Mouse (Mus musculus) midbrain, embryonic 12.5 days (tissue): ENCODE measurements around the gene Snx20. TPM values are rescaled to one million over a fixed set of nuclear protein-coding genes. Genes with fewer than 3 reads are reported as not detected.
A peak's percentile ranks its signal among the peaks of the same experiment; 100 is the strongest.

Experiments
- ATAC-seq: fragments of 200-750 bp; cut with Nextera tagmentation; 2 replicates; pipeline ENCODE4 v1.8.0; 2017; ENCODE audit warnings: low read depth, moderate TSS enrichment, moderate library complexity; ENCODE audit not compliant: low FRiP score
- H3K27ac ChIP-seq: fragments of 300-500 bp; sonication (generic); replicated peaks from 2 replicates; pipeline ENCODE4 v1.5.1; 2016; ENCODE audit warnings: mild to moderate bottlenecking
- H3K27me3 ChIP-seq: fragments of 300-500 bp; sonication (generic); 2 replicates; pipeline ENCODE4 v1.6.1; 2016; ENCODE audit warnings: mild to moderate bottlenecking
- H3K36me3 ChIP-seq: fragments of 300-500 bp; sonication (generic); 2 replicates; pipeline ENCODE4 v1.6.1; 2016
- H3K4me1 ChIP-seq: fragments of 300-500 bp; sonication (generic); 2 replicates; pipeline ENCODE4 v1.6.1; 2016
- H3K4me2 ChIP-seq: fragments of 300-500 bp; sonication (generic); replicated peaks from 2 replicates; pipeline ENCODE4 v1.6.1; 2016; ENCODE audit warnings: mild to moderate bottlenecking, moderate library complexity
- H3K4me3 ChIP-seq: fragments of 300-500 bp; sonication (generic); 2 replicates; pipeline ENCODE4 v1.5.1; 2016; ENCODE audit warnings: mild to moderate bottlenecking
- H3K9ac ChIP-seq: fragments of 300-500 bp; sonication (generic); replicated peaks from 2 replicates; pipeline ENCODE4 v1.6.1; 2016; ENCODE audit warnings: mild to moderate bottlenecking, moderate library complexity
- H3K9me3 ChIP-seq: fragments of 300-500 bp; sonication (generic); 2 replicates; pipeline ENCODE4 v1.6.1; 2016; ENCODE audit warnings: mild to moderate bottlenecking
- WGBS: fragments of 180-500 bp; shearing (Covaris S2); methylation state at CpG from one replicate; pipeline ENCODE4 v1.1.7; 2016; 5-methylcytosine and 5-hydroxymethylcytosine counted together
- polyA plus RNA-seq: library from polyadenylated mRNA; unstranded; fragments of >200 nt; fragmentation: Nextera tagmentation; extraction: Ambion mirVana; gene quantifications from 2 replicates; pipeline ENCODE4 v1.2.1, GENCODE M21; 2016

The Snx20 gene
- polyA plus RNA-seq: 0.88 and 1.3 TPM in 2 replicates

GRCm38 (mm10) chr8:88635474-88636397 is at the start of gene Snx20:
Snx20 (minus strand) TSS chr8:88636128.
- no peak within 1 kb of the TSS for H3K4me2 ChIP-seq
- H3K4me3 ChIP-seq: no peak within 1 kb of the TSS
- H3K36me3 ChIP-seq: no peaks in the 10 kb centered on the region
- no peak for ATAC-seq
- H3K27me3 ChIP-seq: no peaks in the 10 kb centered on the region
- no peak within 1 kb of the TSS for H3K27ac ChIP-seq
- no peak within 1 kb of the TSS for H3K9ac ChIP-seq
- H3K9me3 ChIP-seq: no peaks in the 10 kb centered on the region
- peaks cover 4% of the 10 kb centered on the region; the same call in 1 of the 2 replicates for H3K4me1 ChIP-seq
- WGBS: 85% methylated on average over 14 of the region's 14 CpGs

GRCm38 (mm10) chr8:88683656-88684289 is 47.8 kb upstream of the Snx20 start:
- no peaks in the 10 kb centered on the region for H3K9me3 ChIP-seq
- H3K9ac ChIP-seq: no peak overlapping the region
- H3K4me3 ChIP-seq: no peak overlapping the region
- H3K27me3 ChIP-seq: no peaks in the 10 kb centered on the region
- no peaks in the 10 kb centered on the region for H3K4me1 ChIP-seq
- H3K4me2 ChIP-seq: no peak overlapping the region
- no peak for ATAC-seq
- WGBS: 87% methylated on average over 7 of the region's 7 CpGs
- no peaks in the 10 kb centered on the region for H3K36me3 ChIP-seq
- no peak overlapping the region for H3K27ac ChIP-seq

- H3K9me3 ChIP-seq: no peaks in the 10 kb centered on the region
- WGBS: 92% methylated on average over 8 of the region's 8 CpGs
- no peak for ATAC-seq
- H3K27me3 ChIP-seq: no peaks in the 10 kb centered on the region
- H3K4me3 ChIP-seq: no peak overlapping the region
- H3K4me2 ChIP-seq: no peak overlapping the region
- no peaks in the 10 kb centered on the region for H3K36me3 ChIP-seq
- no peaks in the 10 kb centered on the region for H3K4me1 ChIP-seq
- H3K9ac ChIP-seq: no peak overlapping the region
- H3K27ac ChIP-seq: no peak overlapping the region
Measured at GRCm38 (mm10) chr8:88681046-88681445, 45.1 kb upstream of the Snx20 start.

GRCm38 (mm10) chr8:88680566-88680965 is 44.6 kb upstream of the Snx20 start:
- no peak for ATAC-seq
- H3K4me2 ChIP-seq: no peak overlapping the region
- no peak overlapping the region for H3K4me3 ChIP-seq
- no peaks in the 10 kb centered on the region for H3K4me1 ChIP-seq
- H3K36me3 ChIP-seq: no peaks in the 10 kb centered on the region
- no peaks in the 10 kb centered on the region for H3K27me3 ChIP-seq
- H3K9ac ChIP-seq: no peak overlapping the region
- H3K9me3 ChIP-seq: no peaks in the 10 kb centered on the region
- 87% methylated on average over 2 of the region's 2 CpGs for whole genome bisulfite sequencing
- H3K27ac ChIP-seq: no peak overlapping the region

GRCm38 (mm10) chr8:88677071-88677470 is 41.1 kb upstream of the Snx20 start:
- Histone ChIP-seq H3K4me3 (no peak overlapping the region), H3K9me3 (no peaks in the 10 kb centered on the region), H3K36me3 (no peaks in the 10 kb centered on the region), H3K27me3 (no peaks in the 10 kb centered on the region), H3K27ac (no peak overlapping the region), H3K4me1 (no peaks in the 10 kb centered on the region), H3K4me2 (no peak overlapping the region), H3K9ac (no peak overlapping the region)
- 85% methylated on average over 8 of the region's 8 CpGs for WGBS
- ATAC-seq: no peak

GRCm38 (mm10) chr8:88675372-88676165 is 39.6 kb upstream of the Snx20 start:
- WGBS: 86% methylated on average over 12 of the region's 12 CpGs
- Histone ChIP-seq H3K4me2 (no peak overlapping the region), H3K27me3 (no peaks in the 10 kb centered on the region), H3K4me1 (no peaks in the 10 kb centered on the region), H3K9ac (no peak overlapping the region), H3K9me3 (no peaks in the 10 kb centered on the region), H3K4me3 (no peak overlapping the region), H3K36me3 (no peaks in the 10 kb centered on the region), H3K27ac (no peak overlapping the region)
- no peak for ATAC-seq

GRCm38 (mm10) chr8:88673859-88674258 is 37.9 kb upstream of the Snx20 start:
- Histone ChIP-seq H3K36me3 (no peaks in the 10 kb centered on the region), H3K4me1 (peaks cover 4% of the 10 kb centered on the region), H3K4me3 (no peak overlapping the region), H3K27ac (no peak overlapping the region), H3K4me2 (no peak overlapping the region), H3K27me3 (no peaks in the 10 kb centered on the region), H3K9ac (no peak overlapping the region), H3K9me3 (no peaks in the 10 kb centered on the region)
- WGBS: 86% methylated on average over 5 of the region's 5 CpGs
- ATAC-seq: no peak

GRCm38 (mm10) chr8:88671575-88671974 is 35.6 kb upstream of the Snx20 start:
- no peak overlapping the region for H3K9ac ChIP-seq
- no peaks in the 10 kb centered on the region for H3K9me3 ChIP-seq
- ATAC-seq: no peak
- no peak overlapping the region for H3K4me2 ChIP-seq
- no peaks in the 10 kb centered on the region for H3K36me3 ChIP-seq
- no peak overlapping the region for H3K4me3 ChIP-seq
- H3K4me1 ChIP-seq: peaks cover 15% of the 10 kb centered on the region
- no peak overlapping the region for H3K27ac ChIP-seq
- no peaks in the 10 kb centered on the region for H3K27me3 ChIP-seq
- 91% methylated on average over 10 of the region's 10 CpGs for WGBS

- ATAC-seq: no peak
- WGBS: 81% methylated on average over 6 of the region's 6 CpGs
- peaks cover 15% of the 10 kb centered on the region for H3K4me1 ChIP-seq
Measured at GRCm38 (mm10) chr8:88670782-88671181, 34.9 kb upstream of the Snx20 start.

GRCm38 (mm10) chr8:88668400-88669086 is 32.6 kb upstream of the Snx20 start:
- Histone ChIP-seq H3K9ac (no peak overlapping the region), H3K4me2 (peak overlapping the region; percentile 12; the same call in 1 of the 2 replicates), H3K9me3 (no peaks in the 10 kb centered on the region), H3K36me3 (no peaks in the 10 kb centered on the region), H3K4me3 (no peak overlapping the region), H3K27ac (peak overlapping the region; percentile 65), H3K27me3 (no peaks in the 10 kb centered on the region), H3K4me1 (peaks cover 18% of the 10 kb centered on the region)
- no peak for ATAC-seq
- WGBS: 50% methylated on average over 14 of the region's 14 CpGs

More at GRCm38 (mm10) chr8:88670782-88671181, 34.9 kb upstream of the Snx20 start:
- H3K9me3 ChIP-seq: no peaks in the 10 kb centered on the region
- H3K36me3 ChIP-seq: no peaks in the 10 kb centered on the region
- H3K27me3 ChIP-seq: no peaks in the 10 kb centered on the region
- no peak overlapping the region for H3K4me3 ChIP-seq
- H3K4me2 ChIP-seq: no peak overlapping the region
- no peak overlapping the region for H3K27ac ChIP-seq
- no peak overlapping the region for H3K9ac ChIP-seq

GRCm38 (mm10) chr8:88666435-88666834 is 30.5 kb upstream of the Snx20 start:
- Histone ChIP-seq H3K27me3 (no peaks in the 10 kb centered on the region), H3K4me2 (no peak overlapping the region), H3K4me1 (peaks cover 18% of the 10 kb centered on the region), H3K27ac (no peak overlapping the region), H3K9me3 (no peaks in the 10 kb centered on the region), H3K9ac (no peak overlapping the region), H3K4me3 (no peak overlapping the region), H3K36me3 (no peaks in the 10 kb centered on the region)
- 83% methylated on average over 1 of the region's 1 CpGs for WGBS
- no peak for ATAC-seq
